Mouse (Mus musculus): Measurements from ENCODE around the gene Bckdk.

DNA sequence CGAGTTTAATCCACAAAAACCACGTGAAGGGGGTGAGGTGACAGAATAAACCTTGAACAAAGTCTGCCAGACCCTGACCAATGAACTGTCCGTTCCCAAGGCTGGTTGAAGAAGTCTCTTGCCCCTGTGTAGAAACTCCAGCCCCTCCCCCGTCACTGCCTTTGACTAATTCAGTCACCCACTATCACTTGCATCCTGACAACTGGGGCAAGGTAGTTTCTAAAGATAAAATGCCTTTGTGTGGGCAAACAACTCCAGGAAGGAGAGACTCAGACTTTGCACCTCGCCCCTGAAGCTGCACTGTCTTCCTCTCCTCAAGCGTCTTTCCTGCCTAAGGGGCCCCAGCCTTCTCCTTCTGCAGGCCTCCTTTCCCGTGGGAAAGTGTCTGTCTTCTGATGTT is 3.9 kb upstream of the Bckdk start:
- TF ChIP-seq CTCF (conservative IDR thresholded peaks at IDR 0.05; ENCODE audit: low read length) (no peak), POU5F1 (IDR thresholded peaks at IDR 0.05; ENCODE audit: borderline replicate concordance, low read length) (no peak), NANOG (IDR thresholded peaks at IDR 0.05; ENCODE audit: borderline replicate concordance, low read length) (no peak)
